Mouse (Mus musculus): Measurements from ENCODE around the gene Olfr251. TPM values are rescaled to one million over a fixed set of nuclear protein-coding genes. Genes with fewer than 3 reads are reported as not detected.
"Not testable (repeated sequence)": the region's sequence is repeated elsewhere in the genome, so short reads cannot be mapped to it uniquely, and the experiment has no call there.

Olfr251 gene
- not detected for total RNA-seq (2022)

GRCm38 (mm10) chr9:38376786-38377185 lies at the start of gene Olfr251:
Olfr251 (plus strand) TSS chr9:38377086.
- no peak for DNase-seq (ENCODE audit: low spot score in 2 of 2)

- DNase-seq (ENCODE audit: low spot score in 2 of 2), result no peak
Observed at GRCm38 (mm10) chr9:38328760-38329159, 48.1 kb upstream of the Olfr251 start, which contains the start of gene Olfr25. Olfr25 (plus strand) TSS chr9:38329060.

GRCm38 (mm10) chr9:38348111-38348510 lies 28.8 kb upstream of the Olfr251 start, which contains the start of gene Olfr898:
Olfr898 (plus strand) TSS chr9:38348411.
- no peak for DNase-seq (ENCODE audit: low spot score in 2 of 2)

GRCm38 (mm10) chr9:38366596-38366995 lies 10.3 kb upstream of the Olfr251 start, which contains the start of gene Olfr250:
Olfr250 (plus strand) TSS chr9:38366896.
- no peak for DNase-seq (ENCODE audit: low spot score in 2 of 2)

- no peak for DNase-seq (ENCODE audit: low spot score in 2 of 2)
Observed at GRCm38 (mm10) chr9:38401398-38401797, 24.5 kb downstream of the Olfr251 start, which contains the start of gene Olfr147. Olfr147 (plus strand) TSS chr9:38401698.

GRCm38 (mm10) chr9:38407502-38407901 lies 30.6 kb downstream of the Olfr251 start:
- DNase-seq (ENCODE audit: low spot score in 2 of 2), result not testable (repeated sequence)

GRCm38 (mm10) chr9:38413502-38413901 lies 36.6 kb downstream of the Olfr251 start:
- DNase-seq (ENCODE audit: low spot score in 2 of 2), result not testable (repeated sequence)

GRCm38 (mm10) chr9:38423801-38424200 lies 46.9 kb downstream of the Olfr251 start:
- DNase-seq (ENCODE audit: low spot score in 2 of 2), result no peak

GRCm38 (mm10) chr9:38427026-38427425 lies 50.1 kb downstream of the Olfr251 start:
- no peak for DNase-seq (ENCODE audit: low spot score in 2 of 2)

- DNase-seq (ENCODE audit: low spot score in 2 of 2), result no peak
Observed at GRCm38 (mm10) chr9:38429155-38429554, 52.3 kb downstream of the Olfr251 start, which contains the start of gene Olfr901. Olfr901 (plus strand) TSS chr9:38429455.

Other genes with a start within 250 kb of the Olfr251 start
- gene Olfr890, start 234.6 kb upstream of the Olfr251 start, total RNA-seq (2022), result not detected
- gene Olfr891, start 196.3 kb upstream of the Olfr251 start, total RNA-seq (2022), result not detected
- not detected for gene Olfr893, start 168.7 kb upstream of the Olfr251 start, total RNA-seq (2022)
- gene Olfr894, start 159.0 kb upstream of the Olfr251 start, total RNA-seq (2022), result not detected
- gene Olfr143, start 124.3 kb upstream of the Olfr251 start, total RNA-seq (2022), result not detected
- not detected for gene Olfr895, start 109.2 kb upstream of the Olfr251 start, total RNA-seq (2022)
- gene Olfr896-ps1, start 86.0 kb upstream of the Olfr251 start, total RNA-seq (2022), result not detected
- not detected for gene Olfr25, start 48.0 kb upstream of the Olfr251 start, total RNA-seq (2022)
- gene Olfr898, start 28.7 kb upstream of the Olfr251 start, total RNA-seq (2022), result not detected
- gene Olfr250, start 10.2 kb upstream of the Olfr251 start, total RNA-seq (2022), result not detected
- not detected for gene Olfr147, start 24.6 kb downstream of the Olfr251 start, total RNA-seq (2022)
- gene Olfr901, start 52.4 kb downstream of the Olfr251 start, total RNA-seq (2022), result not detected
- not detected for gene Olfr902, start 70.6 kb downstream of the Olfr251 start, total RNA-seq (2022)
- not detected for gene Olfr904, start 86.1 kb downstream of the Olfr251 start, total RNA-seq (2022)
- not detected for gene Olfr905, start 94.0 kb downstream of the Olfr251 start, total RNA-seq (2022)
- not detected for gene Olfr906, start 110.0 kb downstream of the Olfr251 start, total RNA-seq (2022)
- gene Olfr907, start 118.7 kb downstream of the Olfr251 start, total RNA-seq (2022), result not detected
- not detected for gene Olfr911-ps1, start 144.5 kb downstream of the Olfr251 start, total RNA-seq (2022)
- not detected for gene Olfr910, start 160.8 kb downstream of the Olfr251 start, total RNA-seq (2022)
- not detected for gene Olfr912, start 203.1 kb downstream of the Olfr251 start, total RNA-seq (2022)
- not detected for gene Olfr913, start 215.7 kb downstream of the Olfr251 start, total RNA-seq (2022)
- gene Olfr914, start 228.0 kb downstream of the Olfr251 start, total RNA-seq (2022), result not detected

All from layer of hippocampus, adult 8-10 months (tissue).